Mouse (Mus musculus) thymus, adult 2 months (tissue): ENCODE measurements at regions not wholly inside any gene's neighbourhood (a gene's known extent, or its start where the extent isn't known, plus 50 kb on each side); places are given as distances from the start of the nearest gene placed in this dataset.

Experiments used
- DNase-seq: peaks from one replicate; pipeline ENCODE4 v3.0.0; 2021
- H3K27ac ChIP-seq: fragments of 200-500 bp; 2 replicates; pipeline ENCODE4 v1.5.1; 2012; ENCODE audit warnings: low read length, control low read depth; ENCODE audit not compliant: control insufficient read depth, insufficient read depth
- H3K27me3 ChIP-seq: fragments of 200-500 bp; 2 replicates; pipeline ENCODE4 v1.6.1; 2012; ENCODE audit warnings: mild to moderate bottlenecking, low read length, moderate library complexity, mixed read lengths; ENCODE audit not compliant: control insufficient read depth, insufficient read depth
- H3K36me3 ChIP-seq: fragments of 200-500 bp; 2 replicates; pipeline ENCODE4 v1.6.1; 2012; ENCODE audit warnings: mild to moderate bottlenecking, low read length, moderate library complexity; ENCODE audit not compliant: control insufficient read depth, insufficient read depth
- H3K4me1 ChIP-seq: fragments of 200-500 bp; replicated peaks from 2 replicates; pipeline ENCODE4 v1.6.1; 2012; ENCODE audit warnings: low read length; ENCODE audit not compliant: control insufficient read depth, insufficient read depth
- H3K4me3 ChIP-seq: fragments of 200-500 bp; 2 replicates; pipeline ENCODE4 v1.5.1; 2012; ENCODE audit warnings: mild to moderate bottlenecking, low read length, control low read depth, moderate library complexity; ENCODE audit not compliant: control insufficient read depth, insufficient read depth
- CTCF ChIP-seq: fragments of 200-500 bp; IDR thresholded peaks from 2 replicates; pipeline ENCODE4 v1.5.1; 2012; ENCODE audit warnings: mild to moderate bottlenecking, control low read depth, low read length, moderate library complexity, borderline replicate concordance; ENCODE audit not compliant: control insufficient read depth, poor library complexity, insufficient read depth; ENCODE audit errors: extremely low read depth
- POLR2A ChIP-seq: fragments of 200-500 bp; IDR thresholded peaks from 2 replicates; pipeline ENCODE4 v1.6.1; 2012; ENCODE audit warnings: mild to moderate bottlenecking, low read length, control low read depth, moderate library complexity; ENCODE audit not compliant: control insufficient read depth, poor library complexity, insufficient read depth; ENCODE audit errors: extremely low read depth
- WGBS: fragments of 180-500 bp; shearing (Covaris S2); methylation state at CpG from one replicate; pipeline ENCODE4 v1.1.7; 2018; 5-methylcytosine and 5-hydroxymethylcytosine counted together

- DNase-seq: peak; percentile 35
- TF ChIP-seq CTCF (no peak), POLR2A (no peak)
- Histone ChIP-seq H3K36me3 (no peaks in the 10 kb centered on the region), H3K4me3 (peak overlapping the region; percentile 30), H3K4me1 (0 out of 2 replicates have a peak, but pooled peaks cover 7% of the 10 kb centered on the region), H3K27ac (no peak overlapping the region), H3K27me3 (no peaks in the 10 kb centered on the region)
- 6% methylated on average over 10 of the region's 10 CpGs for WGBS
These were observed 581.5 kb upstream of the Klf4 start for GRCm38 (mm10) chr4:56113701-56114196.

GRCm38 (mm10) chr4:56112931-56113700, 580.9 kb upstream of the Klf4 start:
- Histone ChIP-seq H3K4me3 (no peak overlapping the region), H3K4me1 (0 out of 2 replicates have a peak, but pooled peaks cover 7% of the 10 kb centered on the region), H3K27ac (no peak overlapping the region), H3K27me3 (no peaks in the 10 kb centered on the region), H3K36me3 (no peaks in the 10 kb centered on the region)
- no peak for DNase-seq
- TF ChIP-seq POLR2A (no peak), CTCF (no peak)
- 67% methylated on average over 9 of the region's 9 CpGs for WGBS

GRCm38 (mm10) chr4:56106962-56107361, 574.7 kb upstream of the Klf4 start:
- H3K4me3 ChIP-seq: no peak overlapping the region
- DNase-seq: no peak
- H3K4me1 ChIP-seq: no peaks in the 10 kb centered on the region
- H3K27ac ChIP-seq: no peak overlapping the region
- WGBS: 88% methylated on average over 4 of the region's 4 CpGs
- TF ChIP-seq CTCF (no peak), POLR2A (no peak)
- H3K36me3 ChIP-seq: no peaks in the 10 kb centered on the region
- no peaks in the 10 kb centered on the region for H3K27me3 ChIP-seq

GRCm38 (mm10) chr4:56102314-56102713, 570.0 kb upstream of the Klf4 start:
- Histone ChIP-seq H3K4me3 (no peak overlapping the region), H3K27me3 (no peaks in the 10 kb centered on the region), H3K27ac (no peak overlapping the region), H3K36me3 (no peaks in the 10 kb centered on the region), H3K4me1 (no peaks in the 10 kb centered on the region)
- TF ChIP-seq CTCF (no peak), POLR2A (no peak)
- no peak for DNase-seq
- WGBS: 96% methylated on average over 3 of the region's 3 CpGs

GRCm38 (mm10) chr4:56090796-56091195, 558.5 kb upstream of the Klf4 start:
- H3K4me3 ChIP-seq: no peak overlapping the region
- H3K27ac ChIP-seq: no peak overlapping the region
- 86% methylated on average over 1 of the region's 1 CpGs for WGBS
- no peak for DNase-seq
- TF ChIP-seq CTCF (no peak), POLR2A (no peak)
- H3K36me3 ChIP-seq: no peaks in the 10 kb centered on the region
- H3K27me3 ChIP-seq: no peaks in the 10 kb centered on the region
- no peaks in the 10 kb centered on the region for H3K4me1 ChIP-seq

- TF ChIP-seq CTCF (no peak), POLR2A (no peak)
- H3K27ac ChIP-seq: no peak overlapping the region
- DNase-seq: no peak
- WGBS: 95% methylated on average over 4 of the region's 4 CpGs
- H3K4me1 ChIP-seq: no peaks in the 10 kb centered on the region
- no peak overlapping the region for H3K4me3 ChIP-seq
- no peaks in the 10 kb centered on the region for H3K27me3 ChIP-seq
- H3K36me3 ChIP-seq: no peaks in the 10 kb centered on the region
These were observed 556.4 kb upstream of the Klf4 start for GRCm38 (mm10) chr4:56088701-56089100.
